Mouse (Mus musculus) layer of hippocampus, postnatal 10 days (tissue): ENCODE data around the gene Abcf1. TPM values are rescaled to one million over a fixed set of nuclear protein-coding genes. Genes with fewer than 3 reads are reported as not detected.
"Not testable (repeated sequence)": the region's sequence is repeated elsewhere in the genome, so short reads cannot be mapped to it uniquely, and the experiment has no call there.

Source experiments
- DNase-seq, 2 experiments: peaks; one replicate each; pipeline ENCODE4 v3.0.0; 2021; ENCODE audit warnings: low spot score in 2 of 2
- long read RNA-seq: library from polyadenylated mRNA; stranded (forward); transcript quantifications from one replicate; pipeline ENCODE4 v2.0.0, GENCODE M21; 2023
- total RNA-seq, 2 experiments: library from RNA; stranded (reverse); gene quantifications; 2 replicates each; pipeline ENCODE4 v1.2.3; 2021

The Abcf1 gene
- total RNA-seq, result 10 to 100 TPM; 86.2 to 86.6 TPM
- long read RNA-seq, transcript Abcf1-205 (4 exons, 855 nt), result minor isoform, 36 of 120 reads
- long read RNA-seq, transcript Abcf1-201 (23 exons, 3,161 nt), result major isoform, 49 of 120 reads
- long read RNA-seq, partial matches to known transcripts, result 24 of 120 reads
- long read RNA-seq, other reads (novel, unspliced or antisense), result 11 of 120 reads

DNA sequence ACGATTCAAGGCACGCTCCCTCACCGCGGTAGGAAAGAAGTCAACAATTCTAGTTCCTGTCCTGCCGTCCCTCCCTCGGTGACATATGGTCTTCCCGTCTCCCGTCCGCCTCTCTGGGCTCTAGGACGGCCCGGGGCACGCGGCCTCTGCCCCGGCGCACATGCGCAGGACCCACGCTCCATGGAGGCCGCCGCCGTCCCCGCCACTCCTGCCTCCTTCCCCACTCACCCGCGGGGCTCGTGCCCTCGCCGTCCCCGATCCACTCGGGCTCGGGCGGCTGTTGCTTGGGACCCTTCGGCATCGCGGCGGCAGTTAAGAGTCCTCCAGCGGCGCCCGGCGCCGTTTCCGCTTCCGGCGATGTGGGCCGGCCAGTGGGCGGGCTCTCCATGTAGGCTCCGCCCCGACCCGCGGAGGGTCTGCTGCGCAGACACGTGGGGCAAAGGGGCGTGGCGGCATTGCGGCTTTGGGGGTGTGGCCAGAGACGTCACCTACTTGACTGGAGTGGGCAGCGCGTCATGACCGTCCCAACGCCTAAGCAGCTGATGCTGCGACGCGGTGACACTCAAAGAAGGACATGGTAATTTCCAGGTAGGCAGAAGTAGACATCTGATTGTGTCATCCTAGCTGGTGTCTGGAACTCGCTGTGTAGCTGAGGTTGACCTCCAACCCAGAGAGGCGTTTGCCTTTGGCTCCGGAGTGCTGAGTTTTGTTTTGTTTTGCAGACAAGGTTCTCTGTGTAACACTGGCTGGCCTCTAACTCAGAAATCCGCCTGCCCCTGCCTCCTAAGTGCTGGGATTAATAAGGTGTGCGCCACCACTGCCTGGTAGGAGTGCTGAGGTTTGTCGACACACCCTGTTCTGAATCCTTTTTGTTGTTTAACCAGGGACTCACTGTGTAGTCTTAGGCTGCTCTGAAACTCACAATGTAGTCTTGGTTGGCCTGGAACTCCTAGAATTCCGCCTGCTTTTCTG, at the start of gene Abcf1:
Gene Abcf1 (minus strand): TSS at position 344 of the 972 bp plus-strand sequence.
- peak; percentile 98 to 99 for DNase-seq

DNA sequence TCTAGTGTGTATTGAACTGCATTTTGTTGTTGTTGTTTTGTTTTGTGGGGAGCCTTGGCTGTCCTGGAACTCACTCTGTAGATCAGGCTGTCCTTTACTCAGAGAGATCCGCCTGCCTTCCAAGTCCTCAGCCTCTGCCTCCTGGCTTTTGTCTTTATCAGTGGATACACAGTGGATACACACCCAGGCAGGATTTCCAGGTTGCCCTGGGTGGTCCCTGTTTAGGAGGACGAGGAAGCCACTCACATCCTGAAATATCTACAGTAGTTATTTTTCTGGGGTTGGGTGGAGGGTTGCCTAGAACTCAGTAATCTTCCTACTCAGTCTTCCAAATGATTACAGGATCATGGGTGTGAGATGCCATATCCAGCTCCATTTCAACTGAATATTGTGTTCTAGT, 49.4 kb upstream of the Abcf1 start:
- DNase-seq, result no peak

DNA sequence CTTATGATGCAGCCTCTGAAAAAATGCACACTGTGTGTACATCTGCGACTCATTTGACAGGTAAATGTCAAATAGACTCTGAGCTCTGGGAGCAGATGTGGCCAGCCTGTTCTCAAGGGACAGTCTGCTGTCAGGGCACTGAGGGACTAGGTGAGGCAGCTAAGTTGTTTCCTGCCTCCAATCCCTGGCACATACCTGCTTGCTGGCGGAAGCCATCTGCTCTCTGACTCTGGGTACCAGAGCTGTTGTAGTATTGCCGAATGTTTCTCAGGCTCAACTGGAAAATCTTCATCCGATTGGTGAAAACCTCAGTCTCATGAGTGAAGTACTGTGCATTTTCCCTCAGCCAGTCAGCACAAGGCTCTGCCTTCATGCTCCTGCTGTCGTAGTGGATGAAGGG, 47.5 kb upstream of the Abcf1 start:
- DNase-seq, result no peak

DNA sequence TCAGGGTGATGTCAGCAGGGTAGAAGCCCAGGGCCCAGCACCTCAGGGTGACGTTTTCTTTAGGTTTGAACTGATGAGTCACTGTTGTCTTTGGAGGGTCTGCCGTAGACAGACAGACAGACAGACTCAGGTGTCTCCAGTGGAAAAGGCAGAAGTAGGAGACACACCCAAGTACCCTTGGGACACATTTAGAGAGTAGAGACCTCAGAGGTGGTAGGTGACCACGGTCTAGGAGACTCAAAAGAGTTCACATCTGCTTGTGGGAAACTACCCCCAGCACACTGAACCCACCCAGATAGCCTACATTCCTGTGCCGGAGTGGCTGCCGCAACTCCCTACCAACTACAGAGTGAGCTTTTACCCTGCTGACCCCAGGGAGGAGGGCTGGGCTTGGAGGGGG, 45.4 kb upstream of the Abcf1 start:
- no peak for DNase-seq

- DNase-seq, result not testable (repeated sequence)
These were observed 34.8 kb upstream of the Abcf1 start for GRCm38 (mm10) chr17:36004409-36004808.

DNA sequence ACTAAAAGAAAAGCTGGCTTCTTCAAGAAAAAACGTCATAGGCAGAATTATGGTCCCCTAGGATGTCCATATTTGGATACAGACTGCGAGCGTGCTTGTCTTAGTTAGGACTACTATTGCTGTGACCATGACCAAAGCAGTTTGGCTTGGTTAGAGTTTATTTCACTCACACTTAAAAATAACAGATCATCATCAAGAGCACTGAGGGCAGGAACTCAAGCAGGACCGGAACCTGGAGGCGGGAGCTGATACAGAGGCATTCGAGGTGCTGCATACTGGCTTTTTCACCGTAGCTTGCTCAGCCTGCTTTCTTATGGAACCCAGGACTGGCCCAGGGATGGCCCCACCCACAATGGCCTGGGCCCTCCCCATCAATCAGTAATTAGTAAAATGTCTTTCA, 33.8 kb upstream of the Abcf1 start:
- no peak for DNase-seq

GRCm38 (mm10) chr17:36001966-36002365, 32.4 kb upstream of the Abcf1 start:
- no peak for DNase-seq

- DNase-seq, result no peak
These were observed 31.7 kb upstream of the Abcf1 start for GRCm38 (mm10) chr17:36001121-36001897.

DNA sequence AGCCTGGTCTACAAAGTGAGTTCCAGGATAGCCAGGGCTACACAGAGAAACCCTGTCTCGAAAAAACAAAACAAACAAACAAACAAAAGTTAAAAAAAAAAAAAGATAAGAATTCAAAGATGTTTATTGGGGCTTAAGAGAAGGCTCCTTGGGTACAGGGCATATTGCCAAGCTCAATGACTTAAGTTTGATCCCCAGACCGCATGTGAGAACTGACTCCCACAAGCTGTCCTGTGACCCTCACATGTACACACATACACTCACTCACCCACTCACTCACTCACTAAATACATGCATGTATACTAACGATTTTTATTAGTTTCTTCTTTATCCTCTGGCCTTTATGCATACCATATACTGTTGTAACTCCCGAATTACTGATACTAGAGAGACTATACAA, 30.8 kb upstream of the Abcf1 start:
- no peak for DNase-seq

GRCm38 (mm10) chr17:35999356-35999755, 29.8 kb upstream of the Abcf1 start:
- DNase-seq, result no peak

DNA sequence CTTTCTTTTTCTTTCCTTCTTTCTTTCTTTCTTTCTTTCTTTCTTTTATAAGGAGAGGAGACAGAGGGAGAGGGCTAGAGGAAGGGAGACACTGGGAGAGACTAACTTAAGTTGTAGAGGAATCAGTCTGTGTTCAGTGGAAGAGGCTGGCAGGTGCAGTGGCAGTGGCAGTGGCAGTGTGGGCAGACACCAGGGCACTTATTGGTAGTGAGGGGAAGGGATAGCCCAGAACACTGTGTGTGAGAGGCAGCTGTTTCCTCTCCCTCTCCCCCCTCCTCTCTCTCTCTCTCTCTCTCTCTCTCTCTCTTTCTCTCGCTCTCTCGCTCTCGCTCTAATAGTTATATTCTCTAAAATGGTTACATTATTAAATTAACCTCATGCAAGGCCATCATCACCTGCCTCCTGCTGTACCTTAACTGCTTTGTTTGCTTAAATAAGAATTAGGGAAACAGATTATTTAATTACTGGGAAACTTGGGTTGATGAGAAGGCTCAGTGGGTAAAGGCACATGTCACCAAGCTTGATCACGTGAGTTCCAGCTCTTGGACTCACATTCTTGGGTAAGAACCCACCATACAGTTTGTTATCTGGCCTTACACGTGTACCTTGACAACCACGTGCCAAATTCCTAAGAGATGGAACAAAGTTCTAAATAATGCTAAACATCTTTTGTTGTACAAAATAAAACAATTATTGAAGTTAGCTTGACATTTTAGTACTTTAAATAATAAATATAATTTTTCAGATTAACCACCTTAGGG, 29.2 kb upstream of the Abcf1 start:
- DNase-seq, result no peak

DNA sequence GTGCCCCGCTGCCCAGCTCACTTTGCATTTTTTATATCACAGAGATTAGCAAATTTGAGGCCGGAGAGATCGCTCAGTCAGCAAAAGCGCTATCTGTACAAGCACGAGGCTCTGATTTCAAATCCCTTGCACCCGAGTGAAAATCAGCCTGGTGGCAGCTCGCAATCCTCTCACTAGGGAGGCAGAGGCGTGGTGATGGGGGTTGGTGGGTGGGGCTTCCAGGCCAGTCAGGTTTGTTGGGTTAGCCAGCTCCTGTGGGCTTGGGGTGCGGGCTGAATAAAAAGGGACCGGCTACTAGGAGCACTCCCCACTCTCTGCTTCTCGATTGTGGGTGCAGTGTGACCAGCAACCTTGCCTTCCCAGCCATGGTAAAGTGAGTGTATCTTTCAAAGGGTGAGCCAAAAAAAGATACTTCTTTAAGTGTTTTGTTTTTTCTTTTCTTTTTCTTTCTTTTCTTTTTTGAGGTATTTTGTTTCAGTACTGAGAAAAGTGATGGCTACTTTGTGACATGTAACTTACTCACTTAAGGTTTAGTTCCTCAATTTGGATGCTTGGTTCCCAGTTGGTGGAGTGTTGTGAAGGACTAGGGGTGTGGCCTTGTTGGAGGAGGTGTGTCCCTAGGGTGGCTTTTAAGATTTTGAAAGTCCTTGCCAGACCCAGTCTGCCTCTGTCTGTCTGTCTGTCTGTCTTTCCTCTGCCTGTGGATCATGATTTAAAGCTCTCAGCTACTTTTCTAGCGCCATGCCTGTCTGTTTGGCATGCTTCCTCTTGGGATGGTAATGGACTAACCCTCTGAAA, 28.4 kb upstream of the Abcf1 start:
- DNase-seq, result no peak

- DNase-seq, result peak; percentile 98
These were observed 27.4 kb upstream of the Abcf1 start for GRCm38 (mm10) chr17:35996949-35997348.

GRCm38 (mm10) chr17:35994879-35995240, 25.3 kb upstream of the Abcf1 start:
- DNase-seq, result no peak

GRCm38 (mm10) chr17:35994175-35994878, 24.8 kb upstream of the Abcf1 start:
- DNase-seq, result peak; percentile 74 to 80

GRCm38 (mm10) chr17:35993675-35994074, 24.1 kb upstream of the Abcf1 start:
- peak; percentile 81 to 82 for DNase-seq

DNA sequence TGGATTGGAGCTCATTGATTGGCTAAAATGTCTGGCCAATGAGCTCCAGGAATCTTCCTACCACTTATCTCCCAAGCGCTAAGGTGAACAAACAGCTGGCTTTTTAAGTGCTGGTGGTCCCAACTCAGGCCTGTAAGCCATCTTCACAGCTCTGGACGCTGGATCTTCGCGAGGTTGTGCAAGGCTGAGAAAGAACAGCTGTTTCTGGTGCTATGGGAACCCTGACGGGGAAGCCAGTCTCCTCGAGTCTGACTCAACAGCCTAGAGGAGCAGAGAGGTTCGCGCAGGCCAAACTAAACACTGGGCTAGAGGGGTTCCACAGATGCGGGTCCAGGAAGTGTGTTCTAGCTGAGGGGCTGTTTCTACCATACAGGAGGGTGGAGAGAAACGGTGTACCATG, 22.2 kb upstream of the Abcf1 start:
- DNase-seq, result no peak

DNA sequence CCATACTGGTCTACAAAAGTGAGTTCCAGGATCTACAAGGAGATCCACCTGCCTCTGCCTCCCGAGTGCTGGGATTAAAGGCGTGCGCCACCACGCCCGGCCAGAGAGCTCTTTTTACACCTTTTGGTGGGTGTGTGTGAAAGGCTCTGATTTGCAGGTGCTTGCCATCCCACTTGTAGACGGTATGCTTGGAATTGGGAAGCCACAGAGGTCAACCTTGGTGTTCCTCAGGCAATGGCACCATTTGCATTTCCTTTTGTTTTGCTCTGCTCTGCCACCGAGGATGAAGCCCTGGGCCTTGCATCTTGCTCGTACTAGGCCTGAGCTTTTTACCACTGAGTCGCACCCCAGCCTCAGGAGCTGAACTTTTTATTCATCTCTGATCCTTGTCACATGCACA, 12.2 kb upstream of the Abcf1 start:
- DNase-seq, result no peak

- DNase-seq, result peak; percentile 62 to 68
These were observed 10.8 kb upstream of the Abcf1 start for GRCm38 (mm10) chr17:35980363-35980754.
